Mouse (Mus musculus) stomach, postnatal 0 days (tissue): ENCODE data around the gene Zfp853. TPM values are rescaled to one million over a fixed set of nuclear protein-coding genes. Genes with fewer than 3 reads are reported as not detected.

Experiments
- ATAC-seq: fragments of 200-750 bp; cut with Nextera tagmentation; 2 replicates; pipeline ENCODE4 v1.8.0; 2017; ENCODE audit not compliant: low FRiP score, low TSS enrichment
- DNase-seq: peaks from one replicate; pipeline ENCODE4 v3.0.0-alpha.2; 2016; ENCODE audit warnings: low spot score
- H3K27ac ChIP-seq: fragments of 300-500 bp; sonication (generic); replicated peaks from 2 replicates; pipeline ENCODE4 v1.5.1; 2014; ENCODE audit warnings: mild to moderate bottlenecking, control low read depth
- H3K27me3 ChIP-seq: fragments of 300-500 bp; sonication (generic); 2 replicates; pipeline ENCODE4 v1.6.1; 2014; ENCODE audit warnings: low read length; ENCODE audit not compliant: control insufficient read depth, insufficient read depth
- H3K36me3 ChIP-seq: fragments of 300-500 bp; sonication (generic); 2 replicates; pipeline ENCODE4 v1.6.1; 2014; ENCODE audit warnings: low read length, mixed read lengths; ENCODE audit not compliant: control insufficient read depth, insufficient read depth
- H3K4me1 ChIP-seq: fragments of 300-500 bp; sonication (generic); replicated peaks from 2 replicates; pipeline ENCODE4 v1.6.1; 2014; ENCODE audit warnings: antibody characterized with exemption; ENCODE audit not compliant: control insufficient read depth, insufficient read depth
- H3K4me2 ChIP-seq: fragments of 300-500 bp; sonication (generic); replicated peaks from 2 replicates; pipeline ENCODE4 v1.6.1; 2014; ENCODE audit warnings: low read depth, mild to moderate bottlenecking, control low read depth, moderate library complexity
- H3K4me3 ChIP-seq: fragments of 300-500 bp; sonication (generic); 2 replicates; pipeline ENCODE4 v1.5.1; 2014; ENCODE audit warnings: low read depth, low read length, control low read depth
- H3K9ac ChIP-seq: fragments of 300-500 bp; sonication (generic); 2 replicates; pipeline ENCODE4 v1.6.1; 2014; ENCODE audit warnings: mild to moderate bottlenecking, low read length, control low read depth, mixed read lengths
- H3K9me3 ChIP-seq: fragments of 300-500 bp; sonication (generic); 2 replicates; pipeline ENCODE4 v1.6.1; 2016; ENCODE audit warnings: low read length; ENCODE audit not compliant: control insufficient read depth
- CTCF ChIP-seq: IDR thresholded peaks from 2 replicates; pipeline ENCODE4 v1.5.1; 2016; ENCODE audit warnings: antibody characterized with exemption, low read depth, mild to moderate bottlenecking, moderate library complexity
- EP300 ChIP-seq: optimal IDR thresholded peaks from 2 replicates; pipeline ENCODE3; 2016; ENCODE audit warnings: antibody characterized with exemption
- WGBS: fragments of 180-500 bp; shearing (Covaris S2); extraction: QIAGEN DNeasy Blood & Tissue Kit; methylation state at CpG from one replicate; pipeline ENCODE4 v1.1.7; 2014; 5-methylcytosine and 5-hydroxymethylcytosine counted together
- polyA plus RNA-seq: library from polyadenylated mRNA; unstranded; fragments of >200 nt; fragmentation: Nextera tagmentation; extraction: Ambion mirVana; gene quantifications from 2 replicates; pipeline ENCODE4 v1.2.1, GENCODE M21; 2015

The Zfp853 gene
- polyA plus RNA-seq, 1 experiment from 2014 or later: 0.06 TPM

DNA sequence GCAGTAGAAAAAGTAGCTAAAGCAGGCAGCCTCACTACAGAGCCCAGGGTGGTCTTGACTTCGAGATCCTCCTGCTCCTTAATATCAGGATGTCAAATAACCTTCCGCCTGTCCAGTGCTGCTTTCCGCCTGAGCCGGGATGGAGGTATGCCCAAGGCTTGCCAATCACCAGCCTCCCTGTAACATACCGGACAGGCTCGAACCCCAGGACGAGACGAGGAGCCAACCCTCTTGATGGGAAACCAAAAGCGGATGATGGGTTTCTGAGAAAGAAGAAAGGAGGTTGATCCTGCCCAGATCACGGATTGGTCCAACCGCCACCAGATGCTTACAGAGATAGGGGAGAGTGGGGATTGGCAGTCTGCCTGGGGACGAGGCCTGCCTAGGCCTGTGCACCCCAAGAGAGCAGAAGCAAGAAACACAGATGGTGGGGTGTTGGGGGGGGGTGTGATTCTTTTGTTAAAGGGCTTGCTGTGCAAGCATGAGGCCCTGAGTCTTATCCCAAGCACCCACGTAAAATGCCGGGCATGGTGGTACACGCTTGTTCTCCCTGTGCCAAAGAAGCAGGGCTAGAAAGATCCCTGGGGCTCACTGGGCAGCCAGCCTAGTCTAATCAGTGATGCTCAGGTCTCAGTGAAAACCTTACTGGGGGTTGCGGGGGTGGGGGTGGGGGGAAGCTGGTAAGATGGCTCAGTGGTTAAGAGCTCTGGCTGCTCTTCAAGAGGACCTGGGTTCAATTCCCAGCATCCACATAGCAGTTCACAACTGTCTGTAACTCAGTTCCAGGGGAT lies 20.7 kb downstream of the Zfp853 start:
- DNase-seq: no peak
- H3K27ac ChIP-seq: no peak overlapping the region
- H3K4me1 ChIP-seq: no peaks in the 10 kb centered on the region
- TF ChIP-seq CTCF (no peak), EP300 (no peak)
- no peak overlapping the region for H3K4me2 ChIP-seq
- no peak for ATAC-seq
- H3K9me3 ChIP-seq: no peaks in the 10 kb centered on the region
- WGBS: 73% methylated on average over 16 of the region's 16 CpGs
- H3K27me3 ChIP-seq: no peaks in the 10 kb centered on the region
- H3K36me3 ChIP-seq: no peaks in the 10 kb centered on the region
- no peak overlapping the region for H3K4me3 ChIP-seq
- no peak overlapping the region for H3K9ac ChIP-seq

GRCm38 (mm10) chr5:143272108-143272507 lies 21.3 kb downstream of the Zfp853 start:
- WGBS: 68% methylated on average over 3 of the region's 3 CpGs
- TF ChIP-seq CTCF (no peak), EP300 (no peak)

DNA sequence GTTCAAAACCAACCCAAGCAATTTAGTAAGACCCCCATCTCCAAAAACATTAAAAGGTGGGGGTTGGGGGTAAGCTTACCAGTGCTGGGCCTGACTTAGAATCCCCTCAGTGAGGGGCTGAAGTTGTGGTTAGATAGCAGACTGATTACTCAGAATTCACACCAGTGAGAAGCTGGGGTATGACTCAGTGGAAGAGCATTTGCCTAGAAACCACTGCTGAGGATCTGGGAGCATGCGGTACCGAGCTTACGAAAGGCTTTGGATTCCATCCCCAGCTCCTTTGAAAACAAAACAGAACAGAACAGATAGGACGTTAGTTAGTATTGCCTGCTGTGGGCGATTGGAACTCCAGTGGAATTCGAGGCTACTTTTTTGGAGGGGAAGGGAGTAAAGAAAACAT lies 21.8 kb downstream of the Zfp853 start:
- Histone ChIP-seq H3K36me3 (no peaks in the 10 kb centered on the region), H3K9me3 (no peaks in the 10 kb centered on the region), H3K4me2 (no peak overlapping the region), H3K4me1 (no peaks in the 10 kb centered on the region), H3K27ac (no peak overlapping the region), H3K9ac (no peak overlapping the region), H3K27me3 (no peaks in the 10 kb centered on the region), H3K4me3 (no peak overlapping the region)
- TF ChIP-seq CTCF (no peak), EP300 (no peak)
- DNase-seq (no peak), ATAC-seq (no peak)
- 58% methylated on average over 6 of the region's 6 CpGs for WGBS

More at GRCm38 (mm10) chr5:143272108-143272507, 21.3 kb downstream of the Zfp853 start:
- Histone ChIP-seq H3K4me3 (no peak overlapping the region), H3K9ac (no peak overlapping the region), H3K4me1 (no peaks in the 10 kb centered on the region), H3K9me3 (no peaks in the 10 kb centered on the region), H3K27ac (no peak overlapping the region), H3K4me2 (no peak overlapping the region), H3K27me3 (no peaks in the 10 kb centered on the region), H3K36me3 (no peaks in the 10 kb centered on the region)
- no peak for DNase-seq
- no peak for ATAC-seq

GRCm38 (mm10) chr5:143270151-143270519 lies 23.3 kb downstream of the Zfp853 start:
- Histone ChIP-seq H3K27ac (peak overlapping the region; percentile 77; the same call in 1 of the 2 replicates), H3K4me3 (peak overlapping the region; percentile 88), H3K4me1 (no peaks in the 10 kb centered on the region), H3K36me3 (no peaks in the 10 kb centered on the region), H3K27me3 (no peaks in the 10 kb centered on the region), H3K9me3 (no peaks in the 10 kb centered on the region), H3K4me2 (peak overlapping the region; percentile 97), H3K9ac (peak overlapping the region; percentile 83)
- no peak for DNase-seq
- WGBS: 3% methylated on average over 12 of the region's 12 CpGs
- peak; percentile 11; the same call in 1 of the 2 replicates for ATAC-seq
- TF ChIP-seq CTCF (no peak), EP300 (no peak)

GRCm38 (mm10) chr5:143269363-143270150 lies 23.9 kb downstream of the Zfp853 start, which contains the start of gene Zfp316:
Gene Zfp316, minus strand, starts transcription at chr5:143270022.
- peak; percentile 2; the same call in 1 of the 2 replicates for TF ChIP-seq CTCF
- TF ChIP-seq EP300: no peak
- under 1% methylated on average over 51 of the region's 79 CpGs for WGBS
- no peaks in the 10 kb centered on the region for H3K36me3 ChIP-seq
- peak within 1 kb of the TSS; percentile 97 for H3K4me2 ChIP-seq
- H3K9ac ChIP-seq: peak within 1 kb of the TSS; percentile 83
- H3K9me3 ChIP-seq: no peaks in the 10 kb centered on the region
- peak within 1 kb of the TSS; percentile 77 for H3K27ac ChIP-seq
- ATAC-seq: peak; percentile 79
- H3K4me3 ChIP-seq: peak within 1 kb of the TSS; percentile 88
- peak; percentile 77 for DNase-seq
- no peaks in the 10 kb centered on the region for H3K4me1 ChIP-seq
- no peaks in the 10 kb centered on the region for H3K27me3 ChIP-seq

GRCm38 (mm10) chr5:143268985-143269362 lies 24.4 kb downstream of the Zfp853 start:
- Histone ChIP-seq H3K4me3 (peak overlapping the region; percentile 88), H3K9ac (peak overlapping the region; percentile 83), H3K36me3 (no peaks in the 10 kb centered on the region), H3K27me3 (no peaks in the 10 kb centered on the region), H3K9me3 (no peaks in the 10 kb centered on the region), H3K4me2 (peak overlapping the region; percentile 97), H3K27ac (0 out of 2 replicates have a peak overlapping the region, but pooled peaks have one; percentile 77), H3K4me1 (no peaks in the 10 kb centered on the region)
- WGBS: 34% methylated on average over 8 of the region's 8 CpGs
- ATAC-seq: no peak; the same call in 1 of the 2 replicates
- DNase-seq: no peak
- TF ChIP-seq EP300: no peak
- TF ChIP-seq CTCF: no peak
